Mouse (Mus musculus) lung, postnatal 10 days (tissue): ENCODE measurements at regions not wholly inside any gene's neighbourhood (a gene's known extent, or its start where the extent isn't known, plus 50 kb on each side); places are given as distances from the start of the nearest gene placed in this dataset.

Experiments
- DNase-seq: peaks from one replicate; pipeline ENCODE4 v3.0.0; 2021

GRCm38 (mm10) chr16:86772586-86772985 lies 581.4 kb upstream of the N6amt1 start:
- no peak for DNase-seq

GRCm38 (mm10) chr16:86768912-86769311 lies 585.1 kb upstream of the N6amt1 start:
- DNase-seq = no peak

- DNase-seq = no peak
Measured at GRCm38 (mm10) chr16:86768355-86768754, 585.6 kb upstream of the N6amt1 start.

GRCm38 (mm10) chr16:86765974-86766373 lies 588.0 kb upstream of the N6amt1 start:
- peak; percentile 24 for DNase-seq

- DNase-seq = no peak
Measured at GRCm38 (mm10) chr16:86741236-86741635, 612.7 kb upstream of the N6amt1 start.

- DNase-seq = no peak
Measured at GRCm38 (mm10) chr16:86718982-86719771, 634.8 kb upstream of the N6amt1 start.

- DNase-seq = no peak
Measured at GRCm38 (mm10) chr16:86718353-86718752, 635.6 kb upstream of the N6amt1 start.

- DNase-seq = no peak
Measured at GRCm38 (mm10) chr16:86701700-86702099, 652.3 kb upstream of the N6amt1 start.

GRCm38 (mm10) chr16:86694497-86694896 lies 659.5 kb upstream of the N6amt1 start:
- DNase-seq = peak; percentile 68

GRCm38 (mm10) chr16:86659154-86659553 lies 694.8 kb upstream of the N6amt1 start:
- DNase-seq = no peak

- DNase-seq = no peak
Measured at GRCm38 (mm10) chr16:86647316-86647715, 706.7 kb upstream of the N6amt1 start.

- DNase-seq = no peak
Measured at GRCm38 (mm10) chr16:86646753-86647152, 707.2 kb upstream of the N6amt1 start.

- DNase-seq = no peak
Measured at GRCm38 (mm10) chr16:86645436-86645835, 708.5 kb upstream of the N6amt1 start.

- peak; percentile 83 for DNase-seq
Measured at GRCm38 (mm10) chr16:86644912-86645312, 709.1 kb upstream of the N6amt1 start.

GRCm38 (mm10) chr16:86604166-86604565 lies 702.5 kb upstream of the Adamts5 start:
- peak; percentile 26 for DNase-seq

GRCm38 (mm10) chr16:86594992-86595391 lies 693.4 kb upstream of the Adamts5 start:
- DNase-seq = peak; percentile 9

- DNase-seq = peak; percentile 11
Measured at GRCm38 (mm10) chr16:86586044-86586443, 684.4 kb upstream of the Adamts5 start.

- no peak for DNase-seq
Measured at GRCm38 (mm10) chr16:86578281-86578680, 676.7 kb upstream of the Adamts5 start.

GRCm38 (mm10) chr16:86547465-86548043 lies 645.9 kb upstream of the Adamts5 start:
- DNase-seq = no peak

- DNase-seq = no peak
Measured at GRCm38 (mm10) chr16:86546905-86547304, 645.3 kb upstream of the Adamts5 start.

- DNase-seq = no peak
Measured at GRCm38 (mm10) chr16:86544121-86544520, 642.5 kb upstream of the Adamts5 start.

GRCm38 (mm10) chr16:86536479-86536878 lies 634.9 kb upstream of the Adamts5 start:
- DNase-seq = no peak

GRCm38 (mm10) chr16:86524135-86524534 lies 622.5 kb upstream of the Adamts5 start:
- no peak for DNase-seq

GRCm38 (mm10) chr16:86516935-86517334 lies 615.3 kb upstream of the Adamts5 start:
- no peak for DNase-seq

GRCm38 (mm10) chr16:86516144-86516543 lies 614.5 kb upstream of the Adamts5 start:
- no peak for DNase-seq
